Mouse (Mus musculus) small intestine, adult 2 months (tissue): ENCODE measurements at regions not wholly inside any gene's neighbourhood (a gene's known extent, or its start where the extent isn't known, plus 50 kb on each side); places are given as distances from the start of the nearest gene placed in this dataset.

ENCODE experiments used
- CTCF ChIP-seq: fragments of 200-500 bp; IDR thresholded peaks from 2 replicates; pipeline ENCODE4 v1.5.1; 2012; ENCODE audit warnings: low read depth, mild to moderate bottlenecking, control low read depth, inconsistent platforms, low read length, moderate library complexity, mixed read lengths; ENCODE audit not compliant: insufficient replicate concordance, insufficient read length; ENCODE audit errors: extremely low read depth
- POLR2A ChIP-seq: fragments of 200-500 bp; IDR thresholded peaks from 2 replicates; pipeline ENCODE4 v1.6.1; 2012; ENCODE audit warnings: low read depth, mild to moderate bottlenecking, control low read depth, inconsistent platforms, low read length, moderate library complexity

DNA sequence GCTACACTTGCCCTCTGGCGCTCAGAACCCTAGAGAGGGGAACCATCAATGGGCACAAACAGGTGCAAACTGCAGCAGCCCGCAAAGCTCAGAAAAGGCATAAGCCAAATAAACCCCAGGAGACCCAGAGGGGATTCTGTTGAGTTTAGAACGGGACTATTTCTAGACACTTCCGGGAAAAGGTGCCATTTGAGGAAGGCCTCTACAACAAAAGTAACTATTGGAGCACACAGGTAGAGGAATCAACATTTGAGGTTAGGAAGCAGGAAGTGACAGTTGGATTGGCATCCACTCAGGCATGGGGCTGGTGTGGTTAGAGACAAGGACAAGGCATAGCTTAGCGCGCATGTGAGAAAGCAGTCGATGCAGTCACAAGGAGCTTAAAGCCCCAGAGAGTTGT is 148.3 kb downstream of the Opa1 start:
- TF ChIP-seq CTCF = no peak
- no peak for TF ChIP-seq POLR2A
